Mouse (Mus musculus): ENCODE measurements around the gene Sgta.
"Not testable (repeated sequence)": the region's sequence is repeated elsewhere in the genome, so short reads cannot be mapped to it uniquely, and the experiment has no call there.

Sgta gene

GRCm38 (mm10) chr10:81057406-81058130 is 2.4 kb downstream of the Sgta start:
- no peak for DNase-seq

GRCm38 (mm10) chr10:81055802-81056340 is 4.1 kb downstream of the Sgta start:
- not testable (repeated sequence) for DNase-seq

- no peak for DNase-seq
Observed at GRCm38 (mm10) chr10:81055169-81055568, 4.8 kb downstream of the Sgta start.

- no peak for DNase-seq
Observed at GRCm38 (mm10) chr10:81052577-81052976, 7.4 kb downstream of the Sgta start.

- no peak for DNase-seq
Observed at GRCm38 (mm10) chr10:81051133-81051532, 8.8 kb downstream of the Sgta start.

- DNase-seq, result peak in 1 of 2 experiments; percentile 64
Observed at GRCm38 (mm10) chr10:81050645-81051044, 9.3 kb downstream of the Sgta start.

- DNase-seq, result not testable (repeated sequence)
Observed at GRCm38 (mm10) chr10:81045246-81045645, 14.7 kb downstream of the Sgta start.

GRCm38 (mm10) chr10:81041458-81042175 is 18.4 kb downstream of the Sgta start:
- peak; percentile 83 to 89 for DNase-seq

GRCm38 (mm10) chr10:81036988-81037580 is 22.9 kb downstream of the Sgta start, which contains the start of gene Slc39a3:
Gene Slc39a3, minus strand, starts transcription at chr10:81037426.
- DNase-seq, result peak; percentile 100

- peak; percentile 55 to 76 for DNase-seq
Observed at GRCm38 (mm10) chr10:81036251-81036650, 23.7 kb downstream of the Sgta start.

GRCm38 (mm10) chr10:81033586-81033985 is 26.4 kb downstream of the Sgta start:
- no peak for DNase-seq

GRCm38 (mm10) chr10:81029031-81029430 is 30.9 kb downstream of the Sgta start:
- DNase-seq, result peak; percentile 39 to 47

- DNase-seq, result no peak
Observed at GRCm38 (mm10) chr10:81028219-81028618, 31.8 kb downstream of the Sgta start.

- DNase-seq, result peak; percentile 69 to 76
Observed at GRCm38 (mm10) chr10:81027331-81027730, 32.6 kb downstream of the Sgta start.

GRCm38 (mm10) chr10:81026857-81027256 is 33.1 kb downstream of the Sgta start:
- DNase-seq, result no peak

GRCm38 (mm10) chr10:81025639-81026275 is 34.2 kb downstream of the Sgta start, which contains the start of gene Diras1:
Gene Diras1, minus strand, starts transcription at chr10:81025662.
- DNase-seq, result peak in 1 of 2 experiments; percentile 32

GRCm38 (mm10) chr10:81025047-81025621 is 34.8 kb downstream of the Sgta start:
- DNase-seq, result peak; percentile 52 to 59

GRCm38 (mm10) chr10:81024346-81024937 is 35.5 kb downstream of the Sgta start:
- DNase-seq, result no peak

GRCm38 (mm10) chr10:81022744-81023143 is 37.2 kb downstream of the Sgta start:
- peak in 1 of 2 experiments; percentile 61 for DNase-seq

GRCm38 (mm10) chr10:81021547-81022110 is 38.4 kb downstream of the Sgta start:
- no peak for DNase-seq

- no peak for DNase-seq
Observed at GRCm38 (mm10) chr10:81020207-81020606, 39.8 kb downstream of the Sgta start.

All from cerebellum, postnatal 14 days (tissue).